Mouse (Mus musculus): ENCODE results near the gene Gm44805.

GRCm38 (mm10) chr7:19671511-19671910, 9.7 kb downstream of the Gm44805 start:
- TF ChIP-seq USF1 (IDR thresholded peaks at IDR 0.05; ENCODE audit: low read depth) (no peak), POLR2A (IDR thresholded peaks at IDR 0.05; ENCODE audit: insufficient read length, low read depth) (no peak), E2F4 (IDR thresholded peaks at IDR 0.05; ENCODE audit: insufficient read depth) (no peak)
